Mouse (Mus musculus) neural tube, embryonic 12.5 days (tissue): ENCODE data around the gene Rfx1. TPM values are rescaled to one million over a fixed set of nuclear protein-coding genes. Genes with fewer than 3 reads are reported as not detected.
A peak's percentile ranks its signal among the peaks of the same experiment; 100 is the strongest.

Experiments
- ATAC-seq: fragments of 200-750 bp; cut with Nextera tagmentation; 2 replicates; pipeline ENCODE4 v1.8.0; 2017; ENCODE audit warnings: low read depth, mild to moderate bottlenecking, moderate TSS enrichment, moderate library complexity; ENCODE audit not compliant: low FRiP score
- H3K27ac ChIP-seq: fragments of 300-500 bp; sonication (generic); 2 replicates; pipeline ENCODE4 v1.5.1; 2016
- H3K27me3 ChIP-seq: fragments of 300-500 bp; sonication (generic); replicated peaks from 2 replicates; pipeline ENCODE4 v1.6.1; 2016; ENCODE audit warnings: mild to moderate bottlenecking
- H3K36me3 ChIP-seq: fragments of 300-500 bp; sonication (generic); 2 replicates; pipeline ENCODE4 v1.6.1; 2016; ENCODE audit warnings: mild to moderate bottlenecking
- H3K4me1 ChIP-seq: fragments of 300-500 bp; sonication (generic); 2 replicates; pipeline ENCODE4 v1.6.1; 2016
- H3K4me2 ChIP-seq: fragments of 300-500 bp; sonication (generic); replicated peaks from 2 replicates; pipeline ENCODE4 v1.6.1; 2016; ENCODE audit warnings: mild to moderate bottlenecking
- H3K4me3 ChIP-seq: fragments of 300-500 bp; sonication (generic); 2 replicates; pipeline ENCODE4 v1.5.1; 2016
- H3K9ac ChIP-seq: fragments of 300-500 bp; sonication (generic); 2 replicates; pipeline ENCODE4 v1.6.1; 2016; ENCODE audit warnings: mild to moderate bottlenecking
- H3K9me3 ChIP-seq: fragments of 300-500 bp; sonication (generic); 2 replicates; pipeline ENCODE4 v1.6.1; 2016; ENCODE audit warnings: mild to moderate bottlenecking
- WGBS: fragments of 180-500 bp; shearing (Covaris S2); methylation state at CpG from one replicate; pipeline ENCODE4 v1.1.7; 2016; 5-methylcytosine and 5-hydroxymethylcytosine counted together
- polyA plus RNA-seq: library from polyadenylated mRNA; unstranded; fragments of >200 nt; fragmentation: Nextera tagmentation; extraction: Ambion mirVana; gene quantifications from 2 replicates; pipeline ENCODE4 v1.2.1, GENCODE M21; 2016

The Rfx1 gene
- polyA plus RNA-seq, 1 experiment from 2014 or later: 9.1 TPM

- no peaks in the 10 kb centered on the region for H3K9me3 ChIP-seq
- H3K4me1 ChIP-seq: peaks cover 15% of the 10 kb centered on the region
- no peaks in the 10 kb centered on the region for H3K36me3 ChIP-seq
- peak; percentile 35 for ATAC-seq
- H3K4me3 ChIP-seq: no peak overlapping the region
- no peak overlapping the region for H3K27ac ChIP-seq
- no peak overlapping the region for H3K9ac ChIP-seq
- H3K27me3 ChIP-seq: peaks cover 47% of the 10 kb centered on the region
- no peak overlapping the region for H3K4me2 ChIP-seq
- 10% methylated on average over 5 of the region's 5 CpGs for WGBS
These were observed 27.6 kb upstream of the Rfx1 start for GRCm38 (mm10) chr8:84039050-84039449.

DNA sequence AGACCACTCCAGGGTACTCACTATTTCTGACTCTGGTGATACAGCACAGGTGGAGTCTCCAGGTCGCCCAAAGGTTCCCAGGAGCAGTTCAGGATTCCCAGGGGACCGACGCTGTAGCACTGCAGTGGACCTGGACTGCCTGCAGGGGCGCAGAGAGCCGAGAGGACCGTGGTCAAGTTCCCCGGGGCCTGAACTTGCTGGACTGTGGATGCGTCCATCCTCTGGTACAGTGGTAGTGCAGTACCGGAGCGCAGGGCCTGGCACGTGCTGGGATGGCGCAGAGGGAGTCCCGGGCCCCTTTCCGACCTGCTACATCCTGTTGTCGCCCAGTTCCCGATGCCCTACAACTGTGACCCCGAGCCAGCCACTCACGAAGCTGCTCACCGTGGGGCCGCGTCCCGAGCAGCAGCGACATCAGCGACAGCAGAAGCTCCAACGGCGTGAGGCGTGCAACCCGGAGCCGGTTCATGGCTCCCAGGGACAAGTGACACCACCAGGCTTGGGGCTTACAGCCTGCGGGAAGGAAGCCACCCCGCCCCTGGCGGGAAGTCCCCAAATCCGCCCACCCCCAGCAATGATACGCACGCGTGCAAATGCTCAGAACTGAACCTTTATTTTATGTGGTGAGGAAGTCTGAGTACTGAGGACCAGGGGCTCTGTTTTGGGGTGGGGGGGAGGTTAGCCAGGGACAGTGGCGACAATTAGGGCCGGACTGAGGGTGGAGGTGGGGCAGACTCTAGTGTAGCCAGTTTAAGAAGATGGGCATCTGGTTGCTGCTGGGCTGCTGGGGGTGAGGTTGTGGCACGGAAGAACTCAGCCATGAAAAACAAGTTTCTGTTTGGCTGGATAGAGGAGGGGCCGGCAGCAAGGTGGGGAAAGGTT lies 24.3 kb upstream of the Rfx1 start, which contains the start of gene Il27ra:
Gene Il27ra (minus strand): TSS at position 524 of the 882 bp plus-strand sequence.
- peak within 1 kb of the TSS; percentile 31 for H3K4me3 ChIP-seq
- 7% methylated on average over 40 of the region's 40 CpGs for WGBS
- peak within 1 kb of the TSS; percentile 65 for H3K4me2 ChIP-seq
- no peak within 1 kb of the TSS for H3K27ac ChIP-seq
- ATAC-seq: peak; percentile 48; the same call in 1 of the 2 replicates
- no peaks in the 10 kb centered on the region for H3K36me3 ChIP-seq
- peaks cover 59% of the 10 kb centered on the region for H3K27me3 ChIP-seq
- peaks cover 18% of the 10 kb centered on the region for H3K4me1 ChIP-seq
- no peaks in the 10 kb centered on the region for H3K9me3 ChIP-seq
- H3K9ac ChIP-seq: no peak within 1 kb of the TSS

DNA sequence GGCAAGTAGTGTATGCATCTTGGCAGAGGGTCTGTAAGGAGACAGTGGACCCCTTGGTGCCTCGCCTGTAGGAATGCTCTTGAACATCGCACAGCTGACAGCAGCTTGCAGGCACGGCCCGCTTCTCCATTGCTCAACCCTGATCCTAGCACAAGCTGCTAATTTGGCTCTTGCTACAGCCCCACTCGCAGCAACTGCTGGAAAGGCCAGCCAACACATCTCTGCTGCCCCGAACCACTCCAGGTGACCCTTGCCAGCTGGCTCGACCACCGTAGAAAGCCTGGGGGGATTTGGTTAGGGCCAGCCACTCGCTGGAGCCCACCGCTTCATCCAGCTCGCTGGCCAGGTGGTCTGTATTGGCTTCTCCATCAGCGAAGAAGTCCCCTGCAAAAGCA lies 23.7 kb upstream of the Rfx1 start:
- H3K9ac ChIP-seq: no peak overlapping the region
- ATAC-seq: no peak

GRCm38 (mm10) chr8:84044103-84044502 lies 22.5 kb upstream of the Rfx1 start:
- no peak overlapping the region for H3K4me3 ChIP-seq
- peaks cover 18% of the 10 kb centered on the region for H3K4me1 ChIP-seq
- ATAC-seq: no peak
- H3K9ac ChIP-seq: no peak overlapping the region
- 3% methylated on average over 7 of the region's 7 CpGs for whole genome bisulfite sequencing
- no peaks in the 10 kb centered on the region for H3K36me3 ChIP-seq
- no peaks in the 10 kb centered on the region for H3K9me3 ChIP-seq
- H3K4me2 ChIP-seq: 0 out of 2 replicates have a peak overlapping the region, but pooled peaks have one; percentile 27
- H3K27me3 ChIP-seq: peaks cover 59% of the 10 kb centered on the region
- no peak overlapping the region for H3K27ac ChIP-seq

More for the DNA sequence above, 23.7 kb upstream of the Rfx1 start:
- no peak overlapping the region for H3K27ac ChIP-seq
- H3K27me3 ChIP-seq: peaks cover 59% of the 10 kb centered on the region
- H3K4me3 ChIP-seq: peak overlapping the region; percentile 5; the same call in 1 of the 2 replicates
- no peak overlapping the region for H3K4me2 ChIP-seq
- peaks cover 18% of the 10 kb centered on the region for H3K4me1 ChIP-seq
- H3K36me3 ChIP-seq: no peaks in the 10 kb centered on the region
- H3K9me3 ChIP-seq: no peaks in the 10 kb centered on the region
- WGBS: 39% methylated on average over 12 of the region's 12 CpGs

GRCm38 (mm10) chr8:84044900-84045299 lies 21.7 kb upstream of the Rfx1 start, which contains the start of gene Rln3:
Gene Rln3, minus strand, starts transcription at chr8:84045000.
- H3K4me2 ChIP-seq: peak within 1 kb of the TSS; percentile 27; the same call in 1 of the 2 replicates
- 0 out of 2 replicates have a peak within 1 kb of the TSS, but pooled peaks have one; percentile 11 for H3K4me3 ChIP-seq
- 8% methylated on average over 9 of the region's 9 CpGs for whole genome bisulfite sequencing
- H3K27ac ChIP-seq: no peak within 1 kb of the TSS
- H3K9ac ChIP-seq: no peak within 1 kb of the TSS
- H3K27me3 ChIP-seq: peaks cover 59% of the 10 kb centered on the region
- H3K9me3 ChIP-seq: no peaks in the 10 kb centered on the region
- ATAC-seq: no peak
- peaks cover 18% of the 10 kb centered on the region for H3K4me1 ChIP-seq
- no peaks in the 10 kb centered on the region for H3K36me3 ChIP-seq

DNA sequence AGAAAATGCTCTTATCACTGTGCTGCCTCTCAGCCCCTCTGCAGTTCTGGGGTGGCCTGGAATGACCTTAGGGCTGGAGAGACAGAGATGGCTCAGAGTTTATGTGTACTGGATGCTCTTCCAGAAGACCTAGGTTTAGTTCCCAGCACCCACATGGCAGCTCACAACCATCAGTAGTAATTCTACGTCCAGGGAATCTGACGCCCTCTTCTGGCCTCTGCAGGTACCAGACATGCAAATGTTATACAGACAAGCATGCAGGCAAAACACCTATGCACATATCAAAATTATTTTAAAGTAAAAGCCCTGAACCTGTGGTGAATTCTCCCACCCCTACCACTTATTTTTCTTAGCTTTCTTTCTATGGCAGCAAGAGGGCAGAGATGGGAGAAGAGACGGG lies 20.1 kb upstream of the Rfx1 start:
- ATAC-seq: no peak
- no peak overlapping the region for H3K4me2 ChIP-seq
- H3K27ac ChIP-seq: no peak overlapping the region
- 77% methylated on average over 3 of the region's 3 CpGs for WGBS
- peaks cover 47% of the 10 kb centered on the region for H3K27me3 ChIP-seq
- H3K9ac ChIP-seq: no peak overlapping the region
- H3K4me1 ChIP-seq: peaks cover 18% of the 10 kb centered on the region
- H3K9me3 ChIP-seq: no peaks in the 10 kb centered on the region
- H3K4me3 ChIP-seq: no peak overlapping the region
- no peaks in the 10 kb centered on the region for H3K36me3 ChIP-seq

GRCm38 (mm10) chr8:84048171-84048570 lies 18.5 kb upstream of the Rfx1 start:
- no peak for ATAC-seq
- Histone ChIP-seq H3K4me3 (no peak overlapping the region), H3K27me3 (peaks cover 30% of the 10 kb centered on the region), H3K4me1 (peaks cover 6% of the 10 kb centered on the region), H3K4me2 (no peak overlapping the region), H3K36me3 (no peaks in the 10 kb centered on the region), H3K9ac (no peak overlapping the region), H3K27ac (no peak overlapping the region), H3K9me3 (no peaks in the 10 kb centered on the region)
- 72% methylated on average over 5 of the region's 5 CpGs for WGBS

- Histone ChIP-seq H3K4me3 (no peak overlapping the region), H3K9me3 (no peaks in the 10 kb centered on the region), H3K4me1 (no peaks in the 10 kb centered on the region), H3K27me3 (no peaks in the 10 kb centered on the region), H3K27ac (no peak overlapping the region), H3K9ac (no peak overlapping the region), H3K4me2 (no peak overlapping the region), H3K36me3 (no peaks in the 10 kb centered on the region)
- 91% methylated on average over 3 of the region's 3 CpGs for WGBS
- ATAC-seq: no peak
These were observed 13.9 kb upstream of the Rfx1 start for GRCm38 (mm10) chr8:84052746-84053145.

- Histone ChIP-seq H3K36me3 (no peaks in the 10 kb centered on the region), H3K9ac (no peak overlapping the region), H3K4me1 (no peaks in the 10 kb centered on the region), H3K4me2 (no peak overlapping the region), H3K9me3 (no peaks in the 10 kb centered on the region), H3K27ac (no peak overlapping the region), H3K27me3 (no peaks in the 10 kb centered on the region), H3K4me3 (no peak overlapping the region)
- 96% methylated on average over 5 of the region's 5 CpGs for WGBS
- no peak for ATAC-seq
These were observed 13.4 kb upstream of the Rfx1 start for GRCm38 (mm10) chr8:84053229-84053628.

- Histone ChIP-seq H3K4me3 (no peak overlapping the region), H3K9ac (no peak overlapping the region), H3K9me3 (no peaks in the 10 kb centered on the region), H3K27ac (no peak overlapping the region), H3K27me3 (no peaks in the 10 kb centered on the region), H3K4me1 (no peaks in the 10 kb centered on the region), H3K4me2 (no peak overlapping the region), H3K36me3 (no peaks in the 10 kb centered on the region)
- ATAC-seq: no peak
- WGBS: 92% methylated on average over 1 of the region's 1 CpGs
These were observed 8.8 kb upstream of the Rfx1 start for GRCm38 (mm10) chr8:84057827-84058226.

DNA sequence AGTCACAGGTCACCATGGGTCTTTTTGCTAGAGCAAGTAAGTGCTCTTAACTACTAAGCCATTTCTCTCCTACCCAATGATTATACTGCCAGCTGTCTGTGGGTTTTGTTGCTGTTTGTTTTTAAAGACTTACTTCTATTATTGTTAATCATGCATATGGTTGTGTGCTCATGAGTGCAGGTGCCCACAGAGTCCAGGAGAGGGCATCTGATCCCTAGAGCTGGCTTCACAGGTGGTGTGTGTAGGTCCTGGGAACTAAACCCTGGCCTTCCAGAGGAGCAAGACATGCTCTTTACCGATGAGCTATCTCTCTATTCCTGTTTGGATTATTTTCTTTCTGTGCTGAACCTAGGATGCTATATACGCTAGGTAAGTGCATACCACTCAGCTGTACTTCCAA lies 7.4 kb upstream of the Rfx1 start:
- H3K9me3 ChIP-seq: no peaks in the 10 kb centered on the region
- H3K4me3 ChIP-seq: no peak overlapping the region
- no peaks in the 10 kb centered on the region for H3K4me1 ChIP-seq
- no peak overlapping the region for H3K9ac ChIP-seq
- no peaks in the 10 kb centered on the region for H3K36me3 ChIP-seq
- H3K4me2 ChIP-seq: no peak overlapping the region
- 98% methylated on average over 2 of the region's 2 CpGs for WGBS
- ATAC-seq: no peak
- no peaks in the 10 kb centered on the region for H3K27me3 ChIP-seq
- no peak overlapping the region for H3K27ac ChIP-seq

- Histone ChIP-seq H3K36me3 (no peaks in the 10 kb centered on the region), H3K4me3 (no peak overlapping the region), H3K4me1 (no peaks in the 10 kb centered on the region), H3K9ac (no peak overlapping the region), H3K4me2 (no peak overlapping the region), H3K9me3 (no peaks in the 10 kb centered on the region), H3K27me3 (no peaks in the 10 kb centered on the region), H3K27ac (no peak overlapping the region)
- 88% methylated on average over 2 of the region's 2 CpGs for WGBS
- ATAC-seq: no peak
These were observed 6.4 kb upstream of the Rfx1 start for GRCm38 (mm10) chr8:84060245-84060644.
